Mouse (Mus musculus): ENCODE results near the gene Rel. TPM values are rescaled to one million over a fixed set of nuclear protein-coding genes. Genes with fewer than 3 reads are reported as not detected.
"Not testable (repeated sequence)": the region's sequence is repeated elsewhere in the genome, so short reads cannot be mapped to it uniquely, and the experiment has no call there.

Gene Rel
- polyA plus RNA-seq (2012; rRNA removed): 0.84 and 1.6 TPM in 2 replicates

DNA sequence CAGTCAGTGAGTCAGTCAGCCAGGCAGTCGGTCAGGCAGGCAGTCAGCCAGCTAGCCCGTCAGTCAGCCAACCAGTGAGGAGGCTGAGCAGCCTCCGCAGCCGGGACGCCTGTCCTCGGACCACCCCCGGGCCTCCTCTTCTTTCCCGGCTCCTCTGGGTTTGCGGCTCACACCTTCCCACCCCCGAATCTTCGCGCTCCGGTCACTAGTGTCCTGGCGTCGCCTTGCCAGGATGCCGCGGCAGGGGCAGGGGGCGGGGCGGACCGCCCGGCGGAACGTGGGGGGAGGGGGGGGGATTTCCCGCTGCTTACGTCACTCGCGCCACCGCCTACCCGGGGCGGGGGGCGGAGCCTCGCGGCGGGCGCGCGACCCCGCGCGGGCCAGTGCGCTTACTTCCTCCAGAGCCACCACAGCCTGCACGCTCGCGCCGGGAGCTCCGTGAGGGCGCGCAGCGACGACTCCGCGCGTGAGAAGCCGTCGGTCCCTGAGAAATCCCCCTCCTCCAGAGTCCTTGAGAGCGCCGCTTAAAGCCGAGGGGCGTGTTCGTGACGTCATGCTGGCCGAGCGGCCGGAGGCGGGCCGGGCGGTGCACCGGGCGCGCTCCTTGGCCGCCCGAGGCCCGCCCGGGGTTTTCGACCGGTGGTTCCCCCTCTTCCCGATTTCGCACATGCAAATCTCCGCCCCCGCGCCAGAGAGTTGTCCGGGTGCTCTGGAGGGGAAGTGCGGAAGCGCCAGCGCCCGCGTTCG, at the start of gene Rel:
Gene Rel, minus strand, starts transcription at position 211 of the 747 bp plus-strand sequence.
- TF ChIP-seq CTCF (IDR thresholded peaks at IDR 0.05; ENCODE audit: control insufficient read depth, insufficient read depth, insufficient replicate concordance, low read depth, low read length): no peak
- TF ChIP-seq POLR2A (IDR thresholded peaks at IDR 0.05; ENCODE audit: control insufficient read depth, low read depth, low read length): peak; percentile 72
- peak within 1 kb of the TSS; percentile 96 for H3K4me3 ChIP-seq (ENCODE audit: control insufficient read depth, low read depth, low read length)
- H3K36me3 ChIP-seq (ENCODE audit: control insufficient read depth, insufficient read depth, low read length): no peaks in the 10 kb centered on the region
- H3K4me1 ChIP-seq (ENCODE audit: control insufficient read depth, insufficient read depth, low read length): peaks cover 2% of the 10 kb centered on the region; the same call in 1 of the 2 replicates
- H3K27ac ChIP-seq (ENCODE audit: control insufficient read depth, insufficient read depth, low read depth, low read length): peak within 1 kb of the TSS; percentile 92
- no peaks in the 10 kb centered on the region for H3K27me3 ChIP-seq (ENCODE audit: control insufficient read depth, insufficient read depth, low read length)

- no peaks in the 10 kb centered on the region for H3K27me3 ChIP-seq (ENCODE audit: control insufficient read depth, insufficient read depth, low read length)
- TF ChIP-seq POLR2A (IDR thresholded peaks at IDR 0.05; ENCODE audit: control insufficient read depth, low read depth, low read length) (no peak), CTCF (IDR thresholded peaks at IDR 0.05; ENCODE audit: control insufficient read depth, insufficient read depth, insufficient replicate concordance, low read depth, low read length) (no peak)
- H3K4me1 ChIP-seq (ENCODE audit: control insufficient read depth, insufficient read depth, low read length): no peaks in the 10 kb centered on the region
- H3K27ac ChIP-seq (ENCODE audit: control insufficient read depth, insufficient read depth, low read depth, low read length): no peak overlapping the region
- H3K36me3 ChIP-seq (ENCODE audit: control insufficient read depth, insufficient read depth, low read length): no peaks in the 10 kb centered on the region
- H3K4me3 ChIP-seq (ENCODE audit: control insufficient read depth, low read depth, low read length): no peak overlapping the region
Measured at GRCm38 (mm10) chr11:23818745-23819144, 48.0 kb upstream of the Rel start.

- Histone ChIP-seq H3K4me1 (ENCODE audit: control insufficient read depth, insufficient read depth, low read length) (no peaks in the 10 kb centered on the region), H3K27ac (ENCODE audit: control insufficient read depth, insufficient read depth, low read depth, low read length) (no peak overlapping the region), H3K36me3 (ENCODE audit: control insufficient read depth, insufficient read depth, low read length) (no peaks in the 10 kb centered on the region), H3K27me3 (ENCODE audit: control insufficient read depth, insufficient read depth, low read length) (no peaks in the 10 kb centered on the region), H3K4me3 (ENCODE audit: control insufficient read depth, low read depth, low read length) (no peak overlapping the region)
- TF ChIP-seq POLR2A (IDR thresholded peaks at IDR 0.05; ENCODE audit: control insufficient read depth, low read depth, low read length) (no peak), CTCF (IDR thresholded peaks at IDR 0.05; ENCODE audit: control insufficient read depth, insufficient read depth, insufficient replicate concordance, low read depth, low read length) (no peak)
Measured at GRCm38 (mm10) chr11:23810741-23811140, 40.0 kb upstream of the Rel start.

DNA sequence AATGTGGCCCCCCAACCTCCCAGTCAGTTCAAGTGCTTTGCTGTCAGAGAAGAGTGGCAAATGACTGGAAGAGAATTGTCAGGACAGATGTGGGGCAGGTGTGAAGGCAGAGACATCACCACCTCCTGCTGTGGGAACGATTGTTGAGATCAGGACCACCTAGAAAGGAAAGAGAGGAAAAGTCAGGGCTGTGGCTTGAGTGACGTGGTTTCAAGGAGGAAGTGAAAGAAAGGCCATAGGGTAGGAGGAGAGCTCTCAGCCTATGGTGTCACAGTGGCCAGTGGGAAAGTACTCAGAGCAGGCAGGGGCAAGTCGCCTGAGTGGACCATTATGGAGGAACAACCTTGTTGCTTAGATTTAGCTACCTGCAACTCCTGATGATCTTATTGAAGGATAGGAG, 34.9 kb upstream of the Rel start:
- no peaks in the 10 kb centered on the region for H3K27me3 ChIP-seq (ENCODE audit: control insufficient read depth, insufficient read depth, low read length)
- H3K27ac ChIP-seq (ENCODE audit: control insufficient read depth, insufficient read depth, low read depth, low read length): no peak overlapping the region
- H3K4me3 ChIP-seq (ENCODE audit: control insufficient read depth, low read depth, low read length): no peak overlapping the region
- TF ChIP-seq CTCF (IDR thresholded peaks at IDR 0.05; ENCODE audit: control insufficient read depth, insufficient read depth, insufficient replicate concordance, low read depth, low read length) (no peak), POLR2A (IDR thresholded peaks at IDR 0.05; ENCODE audit: control insufficient read depth, low read depth, low read length) (no peak)
- H3K4me1 ChIP-seq (ENCODE audit: control insufficient read depth, insufficient read depth, low read length): no peaks in the 10 kb centered on the region
- H3K36me3 ChIP-seq (ENCODE audit: control insufficient read depth, insufficient read depth, low read length): no peaks in the 10 kb centered on the region

DNA sequence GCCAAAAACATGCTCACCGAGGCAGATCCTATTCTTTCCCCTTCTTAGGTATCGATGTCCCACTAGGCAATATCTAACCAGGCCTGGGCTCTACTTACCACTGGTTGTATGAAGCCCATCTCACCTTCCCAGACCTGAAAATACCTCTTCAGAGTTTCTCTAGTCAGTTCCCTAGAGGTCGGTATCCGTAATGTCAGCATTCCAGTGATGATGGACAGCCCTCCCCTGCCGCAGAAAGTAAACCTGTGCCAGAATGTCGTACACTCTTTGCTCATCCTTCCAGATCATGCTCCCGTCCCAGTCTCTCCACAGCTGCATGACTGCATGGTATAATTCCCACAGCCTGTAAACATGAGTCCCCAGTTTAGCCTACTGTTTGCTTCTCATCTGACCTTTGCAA, 32.4 kb upstream of the Rel start:
- TF ChIP-seq CTCF (IDR thresholded peaks at IDR 0.05; ENCODE audit: control insufficient read depth, insufficient read depth, insufficient replicate concordance, low read depth, low read length) (no peak), POLR2A (IDR thresholded peaks at IDR 0.05; ENCODE audit: control insufficient read depth, low read depth, low read length) (no peak)
- no peak overlapping the region for H3K4me3 ChIP-seq (ENCODE audit: control insufficient read depth, low read depth, low read length)
- H3K4me1 ChIP-seq (ENCODE audit: control insufficient read depth, insufficient read depth, low read length): no peaks in the 10 kb centered on the region
- no peaks in the 10 kb centered on the region for H3K27me3 ChIP-seq (ENCODE audit: control insufficient read depth, insufficient read depth, low read length)
- H3K27ac ChIP-seq (ENCODE audit: control insufficient read depth, insufficient read depth, low read depth, low read length): no peak overlapping the region
- H3K36me3 ChIP-seq (ENCODE audit: control insufficient read depth, insufficient read depth, low read length): no peaks in the 10 kb centered on the region

DNA sequence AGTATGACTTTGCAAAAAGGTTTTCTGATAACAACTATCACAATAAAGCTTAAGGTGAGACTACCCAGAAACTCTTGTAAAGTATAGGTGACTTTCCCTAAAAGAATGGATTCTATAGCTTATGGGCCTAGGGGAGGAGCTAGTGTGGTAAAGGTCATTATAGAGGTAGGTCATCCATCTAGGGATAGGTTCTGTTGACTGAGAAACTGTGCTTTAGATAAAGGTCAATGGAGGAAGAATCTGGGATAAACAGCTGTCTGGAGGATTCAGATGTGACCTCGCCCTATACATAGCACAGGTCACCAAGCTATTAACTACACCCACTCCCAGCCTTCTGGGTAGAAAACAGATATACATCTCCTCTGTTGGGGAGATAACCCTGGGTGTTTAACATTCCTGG, 31.5 kb upstream of the Rel start:
- no peak for TF ChIP-seq POLR2A (IDR thresholded peaks at IDR 0.05; ENCODE audit: control insufficient read depth, low read depth, low read length)
- no peak for TF ChIP-seq CTCF (IDR thresholded peaks at IDR 0.05; ENCODE audit: control insufficient read depth, insufficient read depth, insufficient replicate concordance, low read depth, low read length)
- H3K4me1 ChIP-seq (ENCODE audit: control insufficient read depth, insufficient read depth, low read length): no peaks in the 10 kb centered on the region
- no peaks in the 10 kb centered on the region for H3K36me3 ChIP-seq (ENCODE audit: control insufficient read depth, insufficient read depth, low read length)
- no peak overlapping the region for H3K27ac ChIP-seq (ENCODE audit: control insufficient read depth, insufficient read depth, low read depth, low read length)
- no peak overlapping the region for H3K4me3 ChIP-seq (ENCODE audit: control insufficient read depth, low read depth, low read length)
- H3K27me3 ChIP-seq (ENCODE audit: control insufficient read depth, insufficient read depth, low read length): no peaks in the 10 kb centered on the region

DNA sequence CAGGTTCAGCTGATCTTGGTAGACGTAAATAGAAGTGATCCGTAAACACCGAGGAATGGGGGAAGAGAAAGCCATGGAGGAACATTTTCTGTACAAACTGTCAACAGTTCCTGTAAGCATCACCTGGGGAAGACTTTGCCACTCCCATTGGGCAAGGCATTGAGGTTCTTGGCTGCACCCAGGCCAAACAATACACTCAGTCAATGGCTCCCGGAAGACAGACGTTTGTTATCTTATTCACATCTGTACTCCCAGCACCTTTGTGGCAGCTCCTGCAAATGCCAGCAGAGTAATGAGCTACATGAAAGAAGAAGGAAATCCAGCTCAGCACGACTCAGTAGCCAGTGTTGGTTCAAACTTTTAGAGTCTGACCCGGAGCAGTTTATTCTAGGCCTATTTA, 31.1 kb upstream of the Rel start:
- Histone ChIP-seq H3K27me3 (ENCODE audit: control insufficient read depth, insufficient read depth, low read length) (no peaks in the 10 kb centered on the region), H3K36me3 (ENCODE audit: control insufficient read depth, insufficient read depth, low read length) (no peaks in the 10 kb centered on the region), H3K27ac (ENCODE audit: control insufficient read depth, insufficient read depth, low read depth, low read length) (no peak overlapping the region), H3K4me1 (ENCODE audit: control insufficient read depth, insufficient read depth, low read length) (no peaks in the 10 kb centered on the region), H3K4me3 (ENCODE audit: control insufficient read depth, low read depth, low read length) (no peak overlapping the region)
- no peak for TF ChIP-seq POLR2A (IDR thresholded peaks at IDR 0.05; ENCODE audit: control insufficient read depth, low read depth, low read length)
- no peak for TF ChIP-seq CTCF (IDR thresholded peaks at IDR 0.05; ENCODE audit: control insufficient read depth, insufficient read depth, insufficient replicate concordance, low read depth, low read length)

- not testable (repeated sequence) for H3K27me3 ChIP-seq (ENCODE audit: control insufficient read depth, insufficient read depth, low read length); H3K4me1 ChIP-seq (ENCODE audit: control insufficient read depth, insufficient read depth, low read length); H3K4me3 ChIP-seq (ENCODE audit: control insufficient read depth, low read depth, low read length); H3K36me3 ChIP-seq (ENCODE audit: control insufficient read depth, insufficient read depth, low read length); H3K27ac ChIP-seq (ENCODE audit: control insufficient read depth, insufficient read depth, low read depth, low read length)
Measured at GRCm38 (mm10) chr11:23783677-23784076, 12.9 kb upstream of the Rel start.

Measured in testis, adult 2 months (tissue).